Mouse (Mus musculus): Measurements from ENCODE around the gene Rbm20. TPM values are rescaled to one million over a fixed set of nuclear protein-coding genes. Genes with fewer than 3 reads are reported as not detected.

The Rbm20 gene
- polyA plus RNA-seq, 1 experiment: not detected

GRCm38 (mm10) chr19:53704895-53705823, 28.1 kb downstream of the Rbm20 start:
- peak overlapping the region; percentile 48 for H3K4me3 ChIP-seq (ENCODE audit: insufficient read depth, low read depth, low read length)
- peak; percentile 78 for TF ChIP-seq CTCF (IDR thresholded peaks at IDR 0.05; ENCODE audit: insufficient read depth, low read depth, low read length)
- TF ChIP-seq POLR2A (IDR thresholded peaks at IDR 0.05; ENCODE audit: insufficient read depth, low read depth, low read length): no peak
- H3K4me1 ChIP-seq (ENCODE audit: control insufficient read depth, insufficient read depth, low read length): no peaks in the 10 kb centered on the region
- 3% methylated on average over 29 of the region's 29 CpGs for WGBS
- H3K27ac ChIP-seq (ENCODE audit: insufficient read depth, low read depth, low read length): no peak overlapping the region

GRCm38 (mm10) chr19:53708401-53708800, 31.3 kb downstream of the Rbm20 start:
- WGBS: 54% methylated on average over 11 of the region's 11 CpGs
- Histone ChIP-seq H3K27ac (ENCODE audit: insufficient read depth, low read depth, low read length) (no peak overlapping the region), H3K4me1 (ENCODE audit: control insufficient read depth, insufficient read depth, low read length) (peaks cover 14% of the 10 kb centered on the region), H3K4me3 (ENCODE audit: insufficient read depth, low read depth, low read length) (no peak overlapping the region)
- TF ChIP-seq CTCF (IDR thresholded peaks at IDR 0.05; ENCODE audit: insufficient read depth, low read depth, low read length): no peak
- TF ChIP-seq POLR2A (IDR thresholded peaks at IDR 0.05; ENCODE audit: insufficient read depth, low read depth, low read length): no peak

GRCm38 (mm10) chr19:53710861-53711260, 33.8 kb downstream of the Rbm20 start:
- Histone ChIP-seq H3K27ac (ENCODE audit: insufficient read depth, low read depth, low read length) (no peak overlapping the region), H3K4me3 (ENCODE audit: insufficient read depth, low read depth, low read length) (no peak overlapping the region), H3K4me1 (ENCODE audit: control insufficient read depth, insufficient read depth, low read length) (peaks cover 14% of the 10 kb centered on the region)
- 58% methylated on average over 4 of the region's 4 CpGs for WGBS
- no peak for TF ChIP-seq POLR2A (IDR thresholded peaks at IDR 0.05; ENCODE audit: insufficient read depth, low read depth, low read length)
- no peak for TF ChIP-seq CTCF (IDR thresholded peaks at IDR 0.05; ENCODE audit: insufficient read depth, low read depth, low read length)

- no peak for TF ChIP-seq CTCF (IDR thresholded peaks at IDR 0.05; ENCODE audit: insufficient read depth, low read depth, low read length)
- Histone ChIP-seq H3K4me1 (ENCODE audit: control insufficient read depth, insufficient read depth, low read length) (peaks cover 14% of the 10 kb centered on the region), H3K4me3 (ENCODE audit: insufficient read depth, low read depth, low read length) (no peak overlapping the region), H3K27ac (ENCODE audit: insufficient read depth, low read depth, low read length) (no peak overlapping the region)
- 39% methylated on average over 8 of the region's 8 CpGs for WGBS
Measured at GRCm38 (mm10) chr19:53711261-53711890, 34.3 kb downstream of the Rbm20 start.

GRCm38 (mm10) chr19:53712297-53713025, 35.4 kb downstream of the Rbm20 start:
- WGBS: 81% methylated on average over 7 of the region's 7 CpGs
- H3K4me3 ChIP-seq (ENCODE audit: insufficient read depth, low read depth, low read length): no peak overlapping the region
- H3K4me1 ChIP-seq (ENCODE audit: control insufficient read depth, insufficient read depth, low read length): peaks cover 14% of the 10 kb centered on the region
- TF ChIP-seq POLR2A (IDR thresholded peaks at IDR 0.05; ENCODE audit: insufficient read depth, low read depth, low read length): no peak
- H3K27ac ChIP-seq (ENCODE audit: insufficient read depth, low read depth, low read length): no peak overlapping the region

GRCm38 (mm10) chr19:53713364-53713763, 36.3 kb downstream of the Rbm20 start:
- WGBS: 83% methylated on average over 6 of the region's 6 CpGs
- Histone ChIP-seq H3K4me1 (ENCODE audit: control insufficient read depth, insufficient read depth, low read length) (peaks cover 14% of the 10 kb centered on the region), H3K27ac (ENCODE audit: insufficient read depth, low read depth, low read length) (no peak overlapping the region)

GRCm38 (mm10) chr19:53716469-53716868, 39.4 kb downstream of the Rbm20 start:
- Histone ChIP-seq H3K4me3 (ENCODE audit: insufficient read depth, low read depth, low read length) (no peak overlapping the region), H3K4me1 (ENCODE audit: control insufficient read depth, insufficient read depth, low read length) (peaks cover 6% of the 10 kb centered on the region), H3K27ac (ENCODE audit: insufficient read depth, low read depth, low read length) (no peak overlapping the region)
- TF ChIP-seq CTCF (IDR thresholded peaks at IDR 0.05; ENCODE audit: insufficient read depth, low read depth, low read length): no peak
- TF ChIP-seq POLR2A (IDR thresholded peaks at IDR 0.05; ENCODE audit: insufficient read depth, low read depth, low read length): no peak
- WGBS: 91% methylated on average over 7 of the region's 7 CpGs

More at GRCm38 (mm10) chr19:53713364-53713763, 36.3 kb downstream of the Rbm20 start:
- TF ChIP-seq CTCF (IDR thresholded peaks at IDR 0.05; ENCODE audit: insufficient read depth, low read depth, low read length): no peak
- no peak for TF ChIP-seq POLR2A (IDR thresholded peaks at IDR 0.05; ENCODE audit: insufficient read depth, low read depth, low read length)
- H3K4me3 ChIP-seq (ENCODE audit: insufficient read depth, low read depth, low read length): no peak overlapping the region

GRCm38 (mm10) chr19:53717364-53717763, 40.3 kb downstream of the Rbm20 start:
- Histone ChIP-seq H3K27ac (ENCODE audit: insufficient read depth, low read depth, low read length) (no peak overlapping the region), H3K4me1 (ENCODE audit: control insufficient read depth, insufficient read depth, low read length) (peaks cover 3% of the 10 kb centered on the region; the same call in 1 of the 2 replicates), H3K4me3 (ENCODE audit: insufficient read depth, low read depth, low read length) (no peak overlapping the region)
- WGBS: 87% methylated on average over 9 of the region's 9 CpGs
- no peak for TF ChIP-seq POLR2A (IDR thresholded peaks at IDR 0.05; ENCODE audit: insufficient read depth, low read depth, low read length)
- no peak for TF ChIP-seq CTCF (IDR thresholded peaks at IDR 0.05; ENCODE audit: insufficient read depth, low read depth, low read length)
